Mouse (Mus musculus) heart, postnatal 0 days (tissue): ENCODE measurements around the gene Bcl9. TPM values are rescaled to one million over a fixed set of nuclear protein-coding genes. Genes with fewer than 3 reads are reported as not detected.
A peak's percentile ranks its signal among the peaks of the same experiment; 100 is the strongest.

ENCODE experiments used
- ATAC-seq: fragments of 200-750 bp; cut with Nextera tagmentation; 2 replicates; pipeline ENCODE4 v1.8.0; 2017; ENCODE audit warnings: low read depth, moderate number of reproducible peaks, moderate library complexity; ENCODE audit not compliant: insufficient read depth
- DNase-seq: peaks from one replicate; pipeline ENCODE4 v3.0.0-alpha.2; 2016; ENCODE audit warnings: low spot score
- H3K27ac ChIP-seq: fragments of 300-500 bp; sonication (generic); 2 replicates; pipeline ENCODE4 v1.5.1; 2014; ENCODE audit warnings: low read depth, mild to moderate bottlenecking
- H3K27me3 ChIP-seq: fragments of 300-500 bp; sonication (generic); 2 replicates; pipeline ENCODE4 v1.6.1; 2014; ENCODE audit warnings: low read length, mixed read lengths; ENCODE audit not compliant: control insufficient read depth, insufficient read depth
- H3K36me3 ChIP-seq: fragments of 300-500 bp; sonication (generic); replicated peaks from 2 replicates; pipeline ENCODE4 v1.6.1; 2014; ENCODE audit warnings: low read length, mixed read lengths; ENCODE audit not compliant: control insufficient read depth, insufficient read depth
- H3K4me1 ChIP-seq: fragments of 300-500 bp; sonication (generic); 2 replicates; pipeline ENCODE4 v1.6.1; 2014; ENCODE audit warnings: antibody characterized with exemption; ENCODE audit not compliant: control insufficient read depth, insufficient read depth
- H3K4me2 ChIP-seq: fragments of 300-500 bp; sonication (generic); 2 replicates; pipeline ENCODE4 v1.6.1; 2014; ENCODE audit warnings: low read depth, mild to moderate bottlenecking, low read length, moderate library complexity
- H3K4me3 ChIP-seq: fragments of 300-500 bp; sonication (generic); 2 replicates; pipeline ENCODE4 v1.5.1; 2014; ENCODE audit warnings: low read depth, low read length
- H3K9ac ChIP-seq: fragments of 300-500 bp; sonication (generic); replicated peaks from 2 replicates; pipeline ENCODE4 v1.6.1; 2014; ENCODE audit warnings: low read depth, low read length, mixed read lengths
- H3K9me3 ChIP-seq: fragments of 300-500 bp; sonication (generic); replicated peaks from 2 replicates; pipeline ENCODE4 v1.6.1; 2016; ENCODE audit warnings: low read length; ENCODE audit not compliant: control insufficient read depth
- CTCF ChIP-seq: IDR thresholded peaks from 2 replicates; pipeline ENCODE4 v1.5.1; 2016; ENCODE audit warnings: antibody characterized with exemption, control low read depth, low read depth
- EP300 ChIP-seq: IDR thresholded peaks from 2 replicates; pipeline ENCODE4 v1.6.1; 2016; ENCODE audit warnings: antibody characterized with exemption, low read depth
- WGBS: fragments of 180-500 bp; shearing (Covaris S2); extraction: QIAGEN DNeasy Blood & Tissue Kit; methylation state at CpG from one replicate; pipeline ENCODE4 v1.1.7; 2014; 5-methylcytosine and 5-hydroxymethylcytosine counted together
- polyA plus RNA-seq: library from polyadenylated mRNA; unstranded; fragments of >200 nt; fragmentation: Nextera tagmentation; extraction: Ambion mirVana; gene quantifications from 2 replicates; pipeline ENCODE4 v1.2.1, GENCODE M21; 2015
- total RNA-seq: library from RNA; depleted of rRNA; stranded (reverse); fragments of >200 nt; gene quantifications from 2 replicates; pipeline ENCODE4 v1.2.3, GENCODE M21; 2014; ENCODE audit warnings: low replicate concordance

Bcl9 gene
- total and polyA plus RNA-seq, 2 experiments from 2014 or later: 15.7 to 22.7 TPM

DNA sequence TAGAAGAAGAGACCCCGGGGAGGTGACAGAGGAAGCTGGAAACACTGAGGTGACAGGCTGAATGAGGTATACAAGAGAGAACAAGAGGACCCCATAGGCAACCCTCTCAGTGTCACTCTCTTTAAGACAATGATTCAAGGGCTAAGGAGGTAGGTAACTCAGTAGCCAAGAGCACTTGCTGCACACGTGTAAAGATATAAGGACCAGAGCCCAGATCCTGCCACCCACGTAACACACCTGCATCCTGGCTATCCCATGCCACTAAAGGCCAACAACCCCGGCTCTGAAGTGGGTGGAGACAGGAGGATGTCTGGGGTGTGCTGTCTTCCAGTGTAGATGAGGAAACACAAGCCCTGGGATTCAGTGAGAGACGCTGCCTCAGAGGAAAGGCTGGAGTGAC is 58.4 kb downstream of the Bcl9 start:
- ATAC-seq (no peak), DNase-seq (no peak)
- H3K27me3 ChIP-seq: no peaks in the 10 kb centered on the region
- no peak overlapping the region for H3K27ac ChIP-seq
- no peak overlapping the region for H3K4me3 ChIP-seq
- TF ChIP-seq CTCF: no peak
- TF ChIP-seq EP300: no peak
- H3K9me3 ChIP-seq: no peaks in the 10 kb centered on the region
- no peak overlapping the region for H3K9ac ChIP-seq
- no peak overlapping the region for H3K4me2 ChIP-seq
- H3K4me1 ChIP-seq: peaks cover 13% of the 10 kb centered on the region
- WGBS: 80% methylated on average over 5 of the region's 5 CpGs
- no peaks in the 10 kb centered on the region for H3K36me3 ChIP-seq

DNA sequence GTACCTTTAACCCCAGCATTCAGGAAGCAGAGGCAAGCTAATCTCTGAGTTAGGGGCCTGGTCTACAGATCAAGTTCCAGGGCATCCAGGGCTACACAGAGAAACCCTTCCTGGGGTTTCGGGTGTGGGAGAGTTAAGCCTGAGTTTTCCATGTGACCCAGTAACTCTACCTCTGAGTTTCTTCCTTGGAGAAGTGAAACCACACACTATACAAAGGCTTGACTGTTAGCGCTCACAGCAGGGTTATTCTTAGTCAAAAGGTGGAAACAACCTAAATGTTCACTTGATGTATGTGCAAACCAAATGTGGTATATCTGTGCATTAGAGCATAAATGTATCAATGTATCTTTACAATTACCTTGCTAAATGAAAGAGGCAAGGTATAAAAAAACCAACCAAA is 59.2 kb downstream of the Bcl9 start:
- no peaks in the 10 kb centered on the region for H3K9me3 ChIP-seq
- H3K27ac ChIP-seq: no peak overlapping the region
- DNase-seq (no peak), ATAC-seq (no peak)
- no peak overlapping the region for H3K4me2 ChIP-seq
- no peak for TF ChIP-seq CTCF
- no peak for TF ChIP-seq EP300
- no peak overlapping the region for H3K4me3 ChIP-seq
- H3K9ac ChIP-seq: no peak overlapping the region
- 83% methylated on average over 2 of the region's 2 CpGs for WGBS
- no peaks in the 10 kb centered on the region for H3K27me3 ChIP-seq
- H3K36me3 ChIP-seq: no peaks in the 10 kb centered on the region
- peaks cover 13% of the 10 kb centered on the region for H3K4me1 ChIP-seq

DNA sequence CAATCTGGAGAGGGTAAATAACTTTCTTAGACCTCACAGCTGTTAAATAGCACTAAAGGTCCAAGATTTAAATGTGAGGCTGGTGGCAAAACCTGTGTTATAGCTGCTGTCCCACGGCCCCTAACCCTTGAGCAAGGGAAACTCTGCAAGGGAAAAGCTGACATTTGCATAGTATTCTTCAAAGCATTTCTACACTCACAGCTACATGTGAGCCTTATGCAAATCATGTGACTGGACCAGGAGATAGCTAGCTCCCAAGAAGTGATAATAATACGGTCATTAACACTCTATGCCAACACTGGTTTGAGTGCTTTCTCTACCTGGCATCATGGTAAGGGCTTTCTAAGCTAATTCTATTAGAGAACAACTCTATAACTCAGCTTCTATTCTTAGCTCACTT is 60.3 kb downstream of the Bcl9 start:
- Histone ChIP-seq H3K9ac (no peak overlapping the region), H3K4me1 (peaks cover 13% of the 10 kb centered on the region), H3K27me3 (no peaks in the 10 kb centered on the region), H3K4me3 (no peak overlapping the region), H3K4me2 (no peak overlapping the region), H3K36me3 (no peaks in the 10 kb centered on the region), H3K9me3 (no peaks in the 10 kb centered on the region), H3K27ac (peak overlapping the region; percentile 66)
- no peak; the same call in 1 of the 2 replicates for ATAC-seq
- 57% methylated on average over 2 of the region's 2 CpGs for WGBS
- TF ChIP-seq CTCF: no peak
- no peak for TF ChIP-seq EP300
- no peak for DNase-seq

DNA sequence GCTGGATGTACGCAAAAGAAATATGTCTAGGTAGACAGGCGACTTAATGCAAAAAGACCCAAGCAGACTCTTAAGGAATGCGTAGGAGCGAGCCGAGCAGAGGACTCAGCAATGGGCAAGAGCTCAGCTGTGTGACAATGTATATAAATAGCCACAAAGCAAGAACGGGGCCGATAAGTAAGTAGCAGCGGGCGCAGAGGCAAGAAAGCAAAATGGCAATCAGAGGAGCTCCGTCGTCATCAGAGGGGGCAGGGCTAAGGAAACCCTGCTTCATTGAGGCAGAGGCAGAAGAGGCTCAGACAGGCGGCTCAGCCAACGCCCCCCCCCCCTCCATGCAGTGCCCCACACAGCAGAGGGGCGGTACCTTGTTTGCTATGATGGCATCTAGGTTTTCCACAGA is 62.9 kb downstream of the Bcl9 start:
- H3K9ac ChIP-seq: no peak overlapping the region
- no peak for TF ChIP-seq CTCF
- TF ChIP-seq EP300: no peak
- no peaks in the 10 kb centered on the region for H3K27me3 ChIP-seq
- H3K36me3 ChIP-seq: no peaks in the 10 kb centered on the region
- 31% methylated on average over 14 of the region's 14 CpGs for WGBS
- H3K27ac ChIP-seq: peak overlapping the region; percentile 76
- H3K4me2 ChIP-seq: peak overlapping the region; percentile 43
- H3K9me3 ChIP-seq: no peaks in the 10 kb centered on the region
- peaks cover 13% of the 10 kb centered on the region for H3K4me1 ChIP-seq
- ATAC-seq (peak; percentile 80), DNase-seq (peak; percentile 31)
- peak overlapping the region; percentile 12 for H3K4me3 ChIP-seq

DNA sequence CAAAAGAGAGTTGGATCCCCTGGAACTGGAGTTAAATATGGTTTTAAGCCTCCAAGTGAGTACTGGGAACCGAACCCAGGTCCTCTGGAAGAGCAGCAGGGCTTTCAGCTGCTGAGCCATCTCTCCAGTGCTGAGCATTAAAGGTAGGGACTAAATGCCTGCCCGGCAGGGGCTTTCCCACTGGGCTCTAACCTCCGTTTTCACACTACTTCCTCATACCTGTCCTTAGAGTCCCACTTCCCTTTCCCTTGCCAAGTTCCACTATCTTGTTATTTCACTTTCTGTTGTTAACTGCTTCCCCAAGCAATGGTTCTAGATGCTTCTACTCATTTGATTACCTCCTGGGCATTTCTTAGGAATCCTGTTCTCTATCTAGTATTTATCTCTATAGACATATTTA is 65.4 kb downstream of the Bcl9 start:
- no peak for ATAC-seq
- Histone ChIP-seq H3K9me3 (no peaks in the 10 kb centered on the region), H3K9ac (no peak overlapping the region), H3K36me3 (no peaks in the 10 kb centered on the region), H3K27ac (peak overlapping the region; percentile 15; the same call in 1 of the 2 replicates), H3K4me3 (no peak overlapping the region), H3K27me3 (no peaks in the 10 kb centered on the region), H3K4me2 (no peak overlapping the region), H3K4me1 (peaks cover 14% of the 10 kb centered on the region)
- TF ChIP-seq EP300: no peak
- DNase-seq: no peak
- 69% methylated on average over 3 of the region's 3 CpGs for WGBS

DNA sequence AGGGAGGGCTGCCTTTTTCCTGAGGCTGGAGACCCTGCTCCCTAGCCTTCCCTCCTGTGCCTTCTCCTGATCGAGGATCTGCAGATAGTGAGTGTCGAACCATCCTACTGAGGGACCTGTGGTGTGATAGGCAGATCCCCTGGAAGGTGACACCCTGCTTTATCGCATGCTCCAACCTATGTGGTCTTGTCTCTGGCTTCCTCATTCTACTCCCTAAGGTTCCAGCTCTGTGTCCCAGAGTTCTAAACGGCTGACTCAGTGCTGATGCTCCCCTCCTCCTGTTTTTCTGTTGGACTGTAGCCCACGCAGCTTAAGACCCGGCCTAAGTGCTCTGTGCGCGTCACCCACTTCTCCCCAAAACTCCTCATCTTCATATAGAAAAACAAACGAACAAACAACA is 65.9 kb downstream of the Bcl9 start:
- no peak for DNase-seq
- no peak overlapping the region for H3K9ac ChIP-seq
- H3K4me3 ChIP-seq: no peak overlapping the region
- TF ChIP-seq CTCF (no peak), EP300 (no peak)
- H3K4me1 ChIP-seq: peaks cover 14% of the 10 kb centered on the region
- WGBS: 77% methylated on average over 9 of the region's 9 CpGs
- no peaks in the 10 kb centered on the region for H3K27me3 ChIP-seq
- no peak overlapping the region for H3K27ac ChIP-seq
- H3K36me3 ChIP-seq: no peaks in the 10 kb centered on the region
- no peak overlapping the region for H3K4me2 ChIP-seq
- H3K9me3 ChIP-seq: no peaks in the 10 kb centered on the region
- no peak for ATAC-seq
